Mouse (Mus musculus) cerebellum, postnatal 25 days (tissue): Measurements from ENCODE around the gene P2rx3.

Source experiments
- DNase-seq, 2 experiments: peaks; one replicate each; pipeline ENCODE4 v3.0.0; 2021; ENCODE audit warnings: mixed read lengths in 2 of 2

P2rx3 gene

DNA sequence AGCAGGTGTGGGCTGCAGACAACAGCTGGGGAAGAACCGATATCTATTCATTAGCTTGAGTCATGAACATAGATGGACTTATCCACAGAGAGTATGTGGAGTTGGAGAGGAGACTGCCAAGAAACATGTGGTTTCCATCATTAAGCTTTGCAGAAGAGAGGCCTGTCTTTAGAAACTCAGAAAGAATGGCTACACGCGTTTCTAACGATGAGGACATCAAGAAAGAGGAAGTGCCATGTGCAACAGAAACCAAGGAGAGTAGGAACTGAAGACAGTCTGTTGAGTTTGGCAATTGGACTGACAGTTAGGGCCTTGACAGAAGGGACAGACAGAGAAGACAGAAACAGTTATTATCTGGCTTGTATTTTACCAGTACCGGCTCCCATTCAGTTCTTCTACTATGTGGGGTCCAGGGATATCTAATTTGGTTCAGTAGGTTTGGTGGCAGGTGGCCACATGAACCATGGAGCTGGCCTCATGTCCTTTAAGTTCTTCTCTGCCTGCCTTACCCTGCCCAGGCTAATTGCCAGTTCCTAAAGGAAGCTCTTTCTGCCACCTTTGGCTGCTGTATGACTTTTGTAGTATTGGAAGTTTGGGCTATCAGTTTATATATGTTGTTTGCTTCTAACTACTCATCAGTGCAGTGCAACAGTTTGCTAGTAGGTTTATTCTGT lies 69.8 kb downstream of the P2rx3 start:
- no peak for DNase-seq

GRCm38 (mm10) chr2:84964111-84964801 lies 73.0 kb downstream of the P2rx3 start:
- DNase-seq = no peak

GRCm38 (mm10) chr2:84962906-84963507 lies 74.3 kb downstream of the P2rx3 start:
- DNase-seq = no peak

DNA sequence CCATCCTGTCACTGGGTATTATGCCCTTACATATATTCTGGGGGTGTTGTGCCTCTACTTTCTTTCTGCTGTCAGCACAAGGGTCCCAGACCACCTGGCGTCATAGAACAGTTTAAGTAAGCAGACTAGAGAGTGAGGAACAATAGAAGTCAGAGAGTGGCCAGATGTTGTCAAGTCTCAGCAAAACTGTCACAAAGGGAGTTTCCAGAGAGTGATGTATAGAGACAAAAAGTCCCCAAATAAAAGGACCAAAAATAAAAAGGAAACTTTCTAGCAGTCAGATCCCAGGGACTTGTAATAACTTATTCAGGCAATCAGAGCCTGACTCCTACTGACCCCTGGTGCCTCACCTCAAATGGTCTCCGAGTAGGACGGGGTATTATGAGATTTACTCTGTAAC lies 75.4 kb downstream of the P2rx3 start:
- DNase-seq = no peak

DNA sequence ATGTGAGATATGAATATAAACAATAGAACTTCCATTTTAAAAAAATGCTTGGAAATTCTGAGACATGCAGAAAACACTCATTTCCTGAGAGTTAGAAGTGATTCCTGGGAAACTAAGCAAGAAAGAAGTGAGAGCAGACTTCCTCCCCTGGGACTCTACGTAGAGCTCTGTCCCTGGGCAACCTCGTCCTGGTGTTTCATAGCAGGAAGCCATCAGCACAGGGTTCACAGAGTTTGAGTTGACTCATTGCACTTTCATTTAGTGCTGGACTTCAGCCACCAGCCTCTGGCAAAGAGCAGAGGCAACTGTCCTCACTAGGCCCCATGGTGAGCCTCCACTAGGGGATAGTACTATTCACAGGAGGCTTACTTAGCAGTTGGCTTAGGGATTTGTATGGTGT lies 76.0 kb downstream of the P2rx3 start:
- no peak for DNase-seq

- no peak for DNase-seq
Observed at GRCm38 (mm10) chr2:84958588-84959264, 78.5 kb downstream of the P2rx3 start.

GRCm38 (mm10) chr2:84956274-84956673 lies 81.0 kb downstream of the P2rx3 start:
- DNase-seq = peak; percentile 34 to 43

GRCm38 (mm10) chr2:84955435-84955834 lies 81.8 kb downstream of the P2rx3 start:
- DNase-seq = no peak

DNA sequence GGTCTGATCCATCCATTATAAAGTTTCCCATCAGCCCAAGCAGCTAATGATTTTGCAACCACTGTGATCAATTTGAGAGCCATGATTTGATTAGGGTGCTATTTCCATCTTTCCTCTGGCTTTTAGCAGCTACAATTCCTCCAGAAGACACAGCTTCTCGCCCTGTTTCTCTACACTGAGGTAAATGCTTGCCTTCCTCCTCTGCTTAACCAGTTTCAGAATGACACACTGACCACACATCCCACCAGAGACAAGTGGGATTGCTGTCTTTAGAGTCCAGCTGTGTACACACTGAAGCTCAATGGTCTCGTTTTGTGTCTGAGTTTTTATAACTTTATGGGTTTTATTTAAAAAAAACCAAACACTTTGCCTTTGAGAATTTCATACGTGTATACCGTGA lies 84.6 kb downstream of the P2rx3 start:
- DNase-seq = no peak

DNA sequence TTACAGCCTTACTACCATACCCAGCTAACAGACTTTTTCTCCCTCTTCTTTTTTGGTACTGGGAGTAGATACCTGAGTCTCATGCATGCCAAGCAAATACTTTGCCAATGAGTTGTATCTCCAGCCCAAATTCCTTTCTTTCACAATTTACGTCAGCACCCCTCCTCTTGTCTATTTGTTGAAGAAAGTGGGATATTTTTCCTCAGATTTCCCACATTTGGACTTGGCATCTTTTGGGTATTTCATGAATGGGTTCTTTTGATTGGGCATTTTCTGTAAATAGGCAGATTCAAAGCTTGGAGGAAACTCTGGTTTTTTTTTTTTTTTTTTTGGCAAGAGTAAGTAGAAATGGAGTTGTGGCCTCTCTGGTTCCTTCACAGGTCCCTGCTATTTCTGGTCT lies 85.0 kb downstream of the P2rx3 start:
- DNase-seq = no peak

DNA sequence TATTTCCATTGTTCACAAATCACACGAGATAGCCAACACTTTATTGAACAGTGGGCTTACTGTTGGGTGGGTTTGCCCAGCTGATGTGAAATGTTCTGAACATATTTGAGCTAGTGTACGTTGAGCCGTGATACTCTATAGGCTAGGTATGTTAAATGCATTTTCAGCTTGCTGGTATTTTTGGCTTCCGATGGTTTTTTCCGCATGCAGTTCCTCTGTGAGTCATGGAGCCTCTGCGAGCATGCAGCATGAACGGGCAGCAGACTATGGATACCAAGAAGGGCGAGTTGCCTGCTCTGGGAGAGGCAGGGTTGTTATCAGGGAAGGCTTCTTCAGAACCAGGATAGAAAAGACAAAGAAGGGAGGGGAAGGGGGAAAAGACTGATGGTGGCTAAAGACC lies 86.2 kb downstream of the P2rx3 start:
- DNase-seq = no peak

DNA sequence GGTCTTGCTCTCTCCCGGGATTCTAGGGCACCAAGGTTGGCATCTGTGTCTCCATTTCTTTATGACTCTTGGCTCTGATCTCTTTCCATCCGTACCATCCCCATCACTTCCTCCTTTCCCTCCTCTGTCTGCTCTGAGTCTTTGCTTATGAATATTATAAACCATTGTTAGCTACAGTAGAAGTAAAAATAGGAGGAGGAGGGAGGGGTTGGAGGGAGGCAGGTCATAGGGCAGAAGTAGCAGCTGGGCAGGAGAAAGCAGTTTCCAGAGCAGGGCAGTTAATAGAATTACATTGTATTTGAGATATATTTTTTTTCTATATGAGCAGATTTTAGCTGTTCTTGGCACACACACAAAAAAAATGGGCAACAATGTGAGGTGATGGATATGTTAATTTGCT lies 88.5 kb downstream of the P2rx3 start:
- DNase-seq = no peak
